Mouse (Mus musculus) midbrain, postnatal 0 days (tissue): ENCODE measurements around the gene Iqschfp. TPM values are rescaled to one million over a fixed set of nuclear protein-coding genes. Genes with fewer than 3 reads are reported as not detected.

Experiments
- ATAC-seq: fragments of 200-750 bp; cut with Nextera tagmentation; 2 replicates; pipeline ENCODE4 v1.8.0; 2017; ENCODE audit warnings: moderate number of reproducible peaks, mild to moderate bottlenecking, moderate TSS enrichment, moderate library complexity; ENCODE audit not compliant: low FRiP score
- DNase-seq: peaks from one replicate; pipeline ENCODE4 v3.0.0-alpha.2; 2015; ENCODE audit warnings: low spot score
- H3K27ac ChIP-seq: fragments of 300-500 bp; sonication (generic); 2 replicates; pipeline ENCODE4 v1.5.1; 2014; ENCODE audit warnings: low read depth, mild to moderate bottlenecking, low read length, mixed read lengths
- H3K27me3 ChIP-seq: fragments of 300-500 bp; sonication (generic); 2 replicates; pipeline ENCODE4 v1.6.1; 2014; ENCODE audit warnings: low read length, control low read depth, mixed read lengths; ENCODE audit not compliant: insufficient read depth
- H3K36me3 ChIP-seq: fragments of 300-500 bp; sonication (generic); 2 replicates; pipeline ENCODE4 v1.6.1; 2014; ENCODE audit warnings: low read length, control low read depth, mixed read lengths; ENCODE audit not compliant: insufficient read depth
- H3K4me1 ChIP-seq: fragments of 300-500 bp; sonication (generic); 2 replicates; pipeline ENCODE4 v1.6.1; 2014; ENCODE audit warnings: mild to moderate bottlenecking, control low read depth, antibody characterized with exemption, low read length, mixed read lengths; ENCODE audit not compliant: insufficient read depth
- H3K4me2 ChIP-seq: fragments of 300-500 bp; sonication (generic); 2 replicates; pipeline ENCODE4 v1.6.1; 2014; ENCODE audit warnings: low read depth, mild to moderate bottlenecking, low read length, mixed read lengths; ENCODE audit not compliant: poor library complexity, severe bottlenecking
- H3K4me3 ChIP-seq: fragments of 300-500 bp; sonication (generic); 2 replicates; pipeline ENCODE4 v1.5.1; 2014; ENCODE audit warnings: low read depth, mild to moderate bottlenecking, low read length, moderate library complexity
- H3K9ac ChIP-seq: fragments of 300-500 bp; sonication (generic); replicated peaks from 2 replicates; pipeline ENCODE4 v1.6.1; 2014; ENCODE audit warnings: mild to moderate bottlenecking, low read length, moderate library complexity, mixed read lengths; ENCODE audit not compliant: poor library complexity, severe bottlenecking
- H3K9me3 ChIP-seq: fragments of 300-500 bp; sonication (generic); 2 replicates; pipeline ENCODE4 v1.6.1; 2016; ENCODE audit warnings: low read length, control low read depth
- CTCF ChIP-seq: IDR thresholded peaks from 2 replicates; pipeline ENCODE4 v1.5.1; 2016; ENCODE audit warnings: antibody characterized with exemption, mild to moderate bottlenecking
- WGBS: fragments of 180-500 bp; shearing (Covaris S2); extraction: QIAGEN DNeasy Blood & Tissue Kit; methylation state at CpG from one replicate; pipeline ENCODE4 v1.1.7; 2014; 5-methylcytosine and 5-hydroxymethylcytosine counted together
- polyA plus RNA-seq: library from polyadenylated mRNA; unstranded; fragments of >200 nt; fragmentation: Nextera tagmentation; extraction: Ambion mirVana; gene quantifications from 2 replicates; pipeline ENCODE4 v1.2.1, GENCODE M21; 2015
- total RNA-seq: library from RNA; depleted of rRNA; stranded (reverse); fragments of >200 nt; gene quantifications from 2 replicates; pipeline ENCODE4 v1.2.3, GENCODE M21; 2014

The Iqschfp gene
- total and polyA plus RNA-seq, 2 experiments from 2014 or later, result 4.5 to 5.7 TPM

DNA sequence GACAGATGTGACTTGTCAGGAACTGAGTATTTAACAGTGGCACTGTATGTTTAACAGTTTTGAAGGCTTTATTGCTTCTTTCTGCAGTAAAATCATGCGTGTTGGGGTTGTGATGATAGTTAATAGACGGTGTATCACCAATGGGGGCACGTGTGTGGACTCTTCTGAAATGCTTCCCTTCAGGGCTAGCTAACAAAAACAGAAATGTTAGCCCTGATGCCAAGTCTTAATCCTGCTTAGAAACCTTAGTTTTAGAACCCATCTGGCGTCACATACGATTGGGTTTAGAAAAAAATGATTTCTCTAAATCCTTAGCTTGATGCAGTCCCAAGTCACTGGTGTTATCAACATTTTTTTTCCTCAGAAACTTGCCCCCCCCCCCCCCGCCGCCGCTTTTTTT is 682.1 kb downstream of the Iqschfp start:
- no peak for ATAC-seq
- Histone ChIP-seq H3K4me1 (peaks cover 19% of the 10 kb centered on the region), H3K27ac (peak overlapping the region; percentile 98), H3K36me3 (no peaks in the 10 kb centered on the region), H3K9me3 (no peaks in the 10 kb centered on the region), H3K27me3 (no peaks in the 10 kb centered on the region), H3K4me2 (peak overlapping the region; percentile 54), H3K9ac (peak overlapping the region; percentile 89), H3K4me3 (peak overlapping the region; percentile 57)
- no peak for DNase-seq
- 14% methylated on average over 6 of the region's 8 CpGs for WGBS
- no peak for TF ChIP-seq CTCF

DNA sequence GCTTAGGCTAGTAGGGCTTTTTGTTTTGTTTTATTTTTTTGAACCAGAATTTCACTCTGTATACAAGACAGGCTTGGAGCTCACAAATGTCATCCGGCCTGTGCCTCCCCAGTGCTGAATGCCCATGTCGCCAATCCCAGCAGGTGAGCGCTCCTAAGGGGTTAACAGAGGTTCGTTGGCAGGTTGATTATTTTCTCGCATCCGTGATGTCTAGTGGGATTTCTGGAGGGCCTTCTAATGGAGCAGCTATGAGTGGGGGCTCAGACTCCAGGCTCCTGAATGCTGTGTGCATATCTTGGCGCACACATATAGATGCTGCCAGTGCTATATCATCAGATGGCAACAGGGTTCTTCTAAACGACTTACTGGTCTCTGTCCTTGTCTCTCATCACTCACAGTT is 682.5 kb downstream of the Iqschfp start:
- H3K9me3 ChIP-seq, result no peaks in the 10 kb centered on the region
- 0 out of 2 replicates have a peak overlapping the region, but pooled peaks have one; percentile 89 for H3K9ac ChIP-seq
- H3K27me3 ChIP-seq, result no peaks in the 10 kb centered on the region
- ATAC-seq (no peak), DNase-seq (no peak)
- WGBS, result 36% methylated on average over 8 of the region's 8 CpGs
- H3K36me3 ChIP-seq, result no peaks in the 10 kb centered on the region
- H3K27ac ChIP-seq, result 0 out of 2 replicates have a peak overlapping the region, but pooled peaks have one; percentile 98
- H3K4me2 ChIP-seq, result peak overlapping the region; percentile 54
- no peak for TF ChIP-seq CTCF
- H3K4me3 ChIP-seq, result peak overlapping the region; percentile 57
- peaks cover 19% of the 10 kb centered on the region for H3K4me1 ChIP-seq

DNA sequence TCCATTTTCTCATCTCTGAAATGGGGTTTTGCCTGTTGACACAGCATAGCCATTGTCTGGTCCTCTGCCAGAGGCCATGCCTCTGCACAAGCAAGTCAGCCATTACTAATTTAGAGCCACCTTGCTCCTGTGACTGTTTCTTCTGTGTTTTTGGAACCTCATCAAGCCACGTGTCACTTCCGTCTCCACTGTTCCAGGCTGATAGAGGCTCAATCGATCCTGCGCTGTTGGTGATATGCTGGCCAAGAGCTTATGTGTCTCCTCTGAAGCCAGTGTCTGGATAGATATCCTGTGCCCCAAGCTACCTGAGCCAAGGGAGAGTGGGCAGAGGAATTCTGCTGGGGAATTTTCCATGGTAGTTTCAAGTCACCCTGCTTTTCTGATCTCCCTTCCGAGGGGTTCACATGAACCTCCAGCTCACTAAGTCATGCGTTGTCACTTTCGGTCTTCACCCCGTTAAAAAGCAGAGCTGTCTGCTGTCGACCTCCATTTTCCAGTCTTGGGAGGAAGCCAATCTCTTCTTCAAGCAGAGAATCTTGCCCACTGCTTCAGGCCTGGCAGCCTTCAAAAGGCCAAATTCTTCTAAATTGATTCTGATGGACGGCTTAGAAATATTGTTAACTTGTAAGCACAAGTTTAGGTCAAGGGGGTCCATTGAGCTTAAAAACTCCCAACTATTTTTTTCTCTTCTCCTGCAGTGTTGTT is 683.8 kb downstream of the Iqschfp start:
- peak overlapping the region; percentile 54 for H3K4me2 ChIP-seq
- H3K9ac ChIP-seq, result 0 out of 2 replicates have a peak overlapping the region, but pooled peaks have one; percentile 29
- no peak overlapping the region for H3K4me3 ChIP-seq
- ATAC-seq, result no peak
- peaks cover 19% of the 10 kb centered on the region for H3K4me1 ChIP-seq
- TF ChIP-seq CTCF, result no peak
- no peaks in the 10 kb centered on the region for H3K36me3 ChIP-seq
- H3K27me3 ChIP-seq, result no peaks in the 10 kb centered on the region
- DNase-seq, result no peak
- 49% methylated on average over 10 of the region's 10 CpGs for WGBS
- no peaks in the 10 kb centered on the region for H3K9me3 ChIP-seq
- 0 out of 2 replicates have a peak overlapping the region, but pooled peaks have one; percentile 12 for H3K27ac ChIP-seq

DNA sequence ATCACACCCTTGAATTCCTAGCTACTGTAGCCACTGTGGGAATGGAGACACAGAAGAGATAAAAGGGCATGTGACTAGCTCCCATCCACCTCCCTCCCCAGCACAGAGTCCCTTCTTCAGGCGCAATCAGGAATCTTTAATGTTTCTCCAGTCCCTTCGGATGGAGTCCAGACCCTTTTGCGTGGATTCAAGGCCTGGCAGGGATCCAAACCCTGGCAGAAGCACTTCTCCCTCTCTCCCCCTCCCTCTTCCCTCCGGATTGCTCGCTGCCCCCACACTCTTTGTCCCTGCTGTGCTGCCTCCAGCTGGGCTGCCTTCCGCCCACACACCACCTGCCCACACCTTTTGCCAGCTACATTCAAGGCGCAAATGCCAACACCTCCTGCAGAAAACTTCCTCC is 684.4 kb downstream of the Iqschfp start:
- 11% methylated on average over 7 of the region's 7 CpGs for WGBS
- Histone ChIP-seq H3K4me1 (peaks cover 19% of the 10 kb centered on the region), H3K4me2 (peak overlapping the region; percentile 54), H3K27me3 (no peaks in the 10 kb centered on the region), H3K9me3 (no peaks in the 10 kb centered on the region), H3K9ac (0 out of 2 replicates have a peak overlapping the region, but pooled peaks have one; percentile 29), H3K27ac (peak overlapping the region; percentile 12; the same call in 1 of the 2 replicates), H3K4me3 (no peak overlapping the region), H3K36me3 (no peaks in the 10 kb centered on the region)
- ATAC-seq (no peak), DNase-seq (peak; percentile 79)
- TF ChIP-seq CTCF, result no peak

DNA sequence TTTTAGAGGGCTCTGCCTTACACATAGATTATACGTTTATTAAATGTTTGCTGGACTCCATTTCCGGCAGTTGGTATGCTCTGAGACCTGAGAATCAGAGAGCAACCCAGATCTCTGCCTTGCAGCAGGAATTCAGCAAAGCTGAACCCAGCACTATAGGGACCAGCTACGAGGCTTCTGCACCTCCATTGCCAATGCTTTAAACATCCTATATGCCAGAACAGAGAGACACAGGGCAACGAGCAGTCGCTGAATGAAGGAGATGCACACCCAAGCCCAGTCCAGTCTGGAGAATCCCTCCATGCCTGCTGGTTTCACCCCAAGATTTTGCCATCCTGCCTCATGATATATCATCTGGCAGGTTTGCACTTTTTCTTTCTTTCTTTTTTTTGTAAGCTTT is 684.9 kb downstream of the Iqschfp start:
- H3K4me1 ChIP-seq, result peaks cover 19% of the 10 kb centered on the region
- no peak overlapping the region for H3K4me3 ChIP-seq

DNA sequence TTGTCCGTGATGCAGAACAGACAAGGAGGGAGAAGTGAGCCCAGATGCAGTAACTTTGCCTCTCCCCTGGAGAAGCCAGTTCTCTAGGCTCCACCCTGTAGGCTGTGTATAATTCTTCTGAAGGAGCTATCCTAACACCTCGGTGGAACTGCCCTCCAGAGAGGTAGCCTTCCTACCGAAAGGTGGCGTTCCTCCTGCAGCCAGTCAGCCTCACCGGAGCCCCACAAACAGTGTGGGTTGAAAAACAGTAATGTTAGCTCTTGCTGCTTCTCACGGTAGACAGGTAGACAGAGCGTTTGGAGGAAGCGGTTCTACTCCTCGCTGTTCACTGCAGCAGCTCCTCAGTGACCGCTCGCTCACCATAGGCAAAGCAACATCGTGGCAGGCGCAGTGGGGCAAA is 689.6 kb downstream of the Iqschfp start:
- H3K9ac ChIP-seq, result no peak overlapping the region
- ATAC-seq (no peak), DNase-seq (no peak)
- H3K27me3 ChIP-seq, result no peaks in the 10 kb centered on the region
- no peak overlapping the region for H3K27ac ChIP-seq
- TF ChIP-seq CTCF, result no peak
- 71% methylated on average over 13 of the region's 13 CpGs for WGBS
- H3K36me3 ChIP-seq, result no peaks in the 10 kb centered on the region
- H3K4me2 ChIP-seq, result no peak overlapping the region
- no peak overlapping the region for H3K4me3 ChIP-seq
- H3K9me3 ChIP-seq, result no peaks in the 10 kb centered on the region
- H3K4me1 ChIP-seq, result peaks cover 3% of the 10 kb centered on the region; the same call in 1 of the 2 replicates

More for the DNA sequence above, 684.9 kb downstream of the Iqschfp start:
- no peak for DNase-seq
- no peak for TF ChIP-seq CTCF
- H3K9me3 ChIP-seq, result no peaks in the 10 kb centered on the region
- no peaks in the 10 kb centered on the region for H3K36me3 ChIP-seq
- no peak overlapping the region for H3K27ac ChIP-seq
- ATAC-seq, result no peak
- H3K4me2 ChIP-seq, result peak overlapping the region; percentile 54; the same call in 1 of the 2 replicates
- 46% methylated on average over 5 of the region's 5 CpGs for WGBS
- no peaks in the 10 kb centered on the region for H3K27me3 ChIP-seq
- H3K9ac ChIP-seq, result no peak overlapping the region
